Mouse (Mus musculus) ES-Bruce4 (cell line): Measurements from ENCODE around the gene Fuz. TPM values are rescaled to one million over a fixed set of nuclear protein-coding genes. Genes with fewer than 3 reads are reported as not detected.
A peak's percentile ranks its signal among the peaks of the same experiment; 100 is the strongest.

ENCODE experiments used
- H3K27ac ChIP-seq: 2 replicates; pipeline ENCODE4 v1.5.1; 2012; ENCODE audit warnings: low read length, inconsistent platforms; ENCODE audit not compliant: insufficient read depth
- H3K27me3 ChIP-seq: 2 replicates; pipeline ENCODE4 v1.6.1; 2012; ENCODE audit warnings: mild to moderate bottlenecking, low read length, inconsistent platforms; ENCODE audit not compliant: control insufficient read depth, poor library complexity, insufficient read depth, severe bottlenecking
- H3K36me3 ChIP-seq: 2 replicates; pipeline ENCODE4 v1.6.1; 2012; ENCODE audit warnings: inconsistent platforms, mild to moderate bottlenecking, low read length, moderate library complexity; ENCODE audit not compliant: control insufficient read depth, poor library complexity, insufficient read depth, severe bottlenecking
- H3K4me1 ChIP-seq: one replicate; pipeline ENCODE4 v1.8.1; 2011; ENCODE audit warnings: low read length; ENCODE audit not compliant: control insufficient read depth, insufficient read depth
- H3K4me3 ChIP-seq: 2 replicates; pipeline ENCODE4 v1.5.1; 2011; ENCODE audit warnings: low read depth, mild to moderate bottlenecking, low read length
- H3K9ac ChIP-seq: 2 replicates; pipeline ENCODE4 v1.6.1; 2012; ENCODE audit warnings: low read depth, mild to moderate bottlenecking, inconsistent platforms; ENCODE audit not compliant: poor library complexity, severe bottlenecking
- H3K9me3 ChIP-seq: replicated peaks from 2 replicates; pipeline ENCODE4 v1.6.1; 2012; ENCODE audit warnings: mild to moderate bottlenecking, low read length, inconsistent platforms; ENCODE audit not compliant: control insufficient read depth, poor library complexity, insufficient read depth, severe bottlenecking
- EP300 ChIP-seq: IDR thresholded peaks from 2 replicates; pipeline ENCODE4 v1.6.1; 2011; ENCODE audit warnings: low read depth, low read length; ENCODE audit not compliant: insufficient read depth
- POLR2A ChIP-seq: IDR thresholded peaks from one replicate; pipeline ENCODE4 v1.8.1; 2011; ENCODE audit warnings: low read length; ENCODE audit not compliant: insufficient read depth
- polyA plus RNA-seq: library from polyadenylated mRNA; stranded (reverse); fragments of >200 nt; gene quantifications from 2 replicates; pipeline ENCODE4 v1.2.4, GENCODE M21; 2011; ENCODE audit warnings: low read depth; ENCODE audit not compliant: missing spikeins, insufficient read depth, insufficient read length

Gene Fuz
- polyA plus RNA-seq, 1 experiment = 15.5 TPM

DNA sequence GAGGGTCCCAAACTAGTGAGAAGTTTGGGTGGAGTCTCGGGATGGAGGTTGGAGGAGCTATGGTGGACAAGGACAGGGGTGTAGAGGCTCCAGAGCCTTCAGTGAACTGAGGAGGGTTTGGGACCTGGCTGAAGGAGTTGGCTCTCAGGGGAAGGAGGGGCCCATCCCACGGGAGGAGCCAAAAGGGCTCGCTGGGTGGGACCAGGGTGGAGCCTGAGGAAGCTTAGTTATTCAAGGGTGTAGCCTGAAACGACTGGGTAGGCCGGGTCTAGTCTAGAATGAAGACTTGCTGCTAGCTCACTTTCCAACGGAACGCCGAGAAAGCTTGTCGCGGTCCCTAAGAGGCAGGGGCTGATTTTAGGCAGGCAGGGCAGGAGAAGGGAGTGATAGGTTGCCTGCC lies 56.1 kb downstream of the Fuz start:
- Histone ChIP-seq H3K9ac (peak overlapping the region; percentile 46), H3K27ac (peak overlapping the region; percentile 47)
- TF ChIP-seq POLR2A (peak; percentile 88), EP300 (no peak)

More for the DNA sequence above, 56.1 kb downstream of the Fuz start:
- H3K36me3 ChIP-seq = no peaks in the 10 kb centered on the region
- H3K4me1 ChIP-seq = peaks cover 2% of the 10 kb centered on the region
- no peaks in the 10 kb centered on the region for H3K9me3 ChIP-seq
- no peaks in the 10 kb centered on the region for H3K27me3 ChIP-seq
- H3K4me3 ChIP-seq = peak overlapping the region; percentile 75

Other genes with a start within 250 kb of the Fuz start
- 14.7 and 16.5 TPM in 2 replicates for gene Myh14, start 225.2 kb upstream of the Fuz start, polyA plus RNA-seq
- gene Izumo2, start 187.3 kb upstream of the Fuz start, polyA plus RNA-seq = 1.8 and 2.2 TPM in 2 replicates
- gene Vrk3, start 147.7 kb upstream of the Fuz start, polyA plus RNA-seq = 52.2 and 62.7 TPM in 2 replicates
- 24.4 and 28.4 TPM in 2 replicates for gene Zfp473, start 145.0 kb upstream of the Fuz start, polyA plus RNA-seq
- 90.6 and 109 TPM in 2 replicates for gene Nup62, start 80.0 kb upstream of the Fuz start, polyA plus RNA-seq
- gene Il4i1, start 79.7 kb upstream of the Fuz start, polyA plus RNA-seq = 4.7 and 6.4 TPM in 2 replicates
- 9.6 and 14.6 TPM in 2 replicates for gene Atf5, start 79.4 kb upstream of the Fuz start, polyA plus RNA-seq
- gene Akt1s1, start 47.1 kb upstream of the Fuz start, polyA plus RNA-seq = 38.1 and 38.3 TPM in 2 replicates
- 33.9 and 46.7 TPM in 2 replicates for gene Tbc1d17, start 47.0 kb upstream of the Fuz start, polyA plus RNA-seq
- gene Pnkp, start 38.9 kb upstream of the Fuz start, polyA plus RNA-seq = 22.3 and 30.3 TPM in 2 replicates
- 153 and 160 TPM in 2 replicates for gene Ptov1, start 26.3 kb upstream of the Fuz start, polyA plus RNA-seq
- 54.0 and 65.6 TPM in 2 replicates for gene Med25, start 3.4 kb upstream of the Fuz start, polyA plus RNA-seq
- gene Ap2a1, start 33.4 kb downstream of the Fuz start, polyA plus RNA-seq = 88.5 and 107 TPM in 2 replicates
- gene Tsks, start 47.1 kb downstream of the Fuz start, polyA plus RNA-seq = not detected in 2 replicates
- 73.3 and 84.5 TPM in 2 replicates for gene Cpt1c, start 78.8 kb downstream of the Fuz start, polyA plus RNA-seq
- 461 and 485 TPM in 2 replicates for gene Prmt1, start 90.5 kb downstream of the Fuz start, polyA plus RNA-seq
- 56.1 and 57.5 TPM in 2 replicates for gene Irf3, start 101.6 kb downstream of the Fuz start, polyA plus RNA-seq
- 41.9 and 46.8 TPM in 2 replicates for gene Bcl2l12, start 102.6 kb downstream of the Fuz start, polyA plus RNA-seq
- gene Scaf1, start 120.3 kb downstream of the Fuz start, polyA plus RNA-seq = 64.2 and 73.2 TPM in 2 replicates
- 72.4 and 80.4 TPM in 2 replicates for gene Rras, start 121.9 kb downstream of the Fuz start, polyA plus RNA-seq
- gene Prr12, start 156.8 kb downstream of the Fuz start, polyA plus RNA-seq = 35.0 and 35.5 TPM in 2 replicates
- 58.1 and 62.4 TPM in 2 replicates for gene Nosip, start 166.3 kb downstream of the Fuz start, polyA plus RNA-seq
- gene Prrg2, start 166.6 kb downstream of the Fuz start, polyA plus RNA-seq = 7.7 and 12.0 TPM in 2 replicates
- 66.7 and 88.2 TPM in 2 replicates for gene Rcn3, start 196.1 kb downstream of the Fuz start, polyA plus RNA-seq
- gene Fcgrt, start 207.8 kb downstream of the Fuz start, polyA plus RNA-seq = 2.0 and 2.5 TPM in 2 replicates
- 2,753 and 2,969 TPM in 2 replicates for gene Rps11, start 228.4 kb downstream of the Fuz start, polyA plus RNA-seq
- gene Rpl13a, start 232.7 kb downstream of the Fuz start, polyA plus RNA-seq = 3,729 and 4,020 TPM in 2 replicates
- gene Gm45713, start 240.2 kb downstream of the Fuz start, polyA plus RNA-seq = not detected in 2 replicates
- gene Flt3l, start 240.4 kb downstream of the Fuz start, polyA plus RNA-seq = 3.0 and 3.7 TPM in 2 replicates